Mouse (Mus musculus) hindbrain, postnatal 0 days (tissue): Measurements from ENCODE around the gene Kl. TPM values are rescaled to one million over a fixed set of nuclear protein-coding genes. Genes with fewer than 3 reads are reported as not detected.

Experiments
- ATAC-seq: fragments of 200-750 bp; cut with Nextera tagmentation; 2 replicates; pipeline ENCODE4 v1.8.0; 2017; ENCODE audit warnings: mild to moderate bottlenecking, moderate TSS enrichment, moderate library complexity
- DNase-seq: peaks from one replicate; pipeline ENCODE4 v3.0.0-alpha.2; 2015; ENCODE audit warnings: low spot score
- H3K27ac ChIP-seq: fragments of 300-500 bp; sonication (generic); 2 replicates; pipeline ENCODE4 v1.5.1; 2014; ENCODE audit warnings: mild to moderate bottlenecking
- H3K27me3 ChIP-seq: fragments of 300-500 bp; sonication (generic); 2 replicates; pipeline ENCODE4 v1.6.1; 2014; ENCODE audit warnings: low read length, mixed read lengths; ENCODE audit not compliant: insufficient read depth
- H3K36me3 ChIP-seq: fragments of 300-500 bp; sonication (generic); 2 replicates; pipeline ENCODE4 v1.6.1; 2014; ENCODE audit warnings: low read length, mixed read lengths; ENCODE audit not compliant: insufficient read depth
- H3K4me1 ChIP-seq: fragments of 300-500 bp; sonication (generic); 2 replicates; pipeline ENCODE4 v1.6.1; 2014; ENCODE audit warnings: antibody characterized with exemption, low read length, mixed read lengths; ENCODE audit not compliant: insufficient read depth
- H3K4me2 ChIP-seq: fragments of 300-500 bp; sonication (generic); 2 replicates; pipeline ENCODE4 v1.6.1; 2014; ENCODE audit warnings: low read depth, mild to moderate bottlenecking, low read length, moderate library complexity, mixed read lengths
- H3K4me3 ChIP-seq: fragments of 300-500 bp; sonication (generic); 2 replicates; pipeline ENCODE4 v1.5.1; 2014; ENCODE audit warnings: low read length
- H3K9ac ChIP-seq: fragments of 300-500 bp; sonication (generic); replicated peaks from 2 replicates; pipeline ENCODE4 v1.6.1; 2014; ENCODE audit warnings: mild to moderate bottlenecking, low read length, moderate library complexity, mixed read lengths
- H3K9me3 ChIP-seq: fragments of 300-500 bp; sonication (generic); 2 replicates; pipeline ENCODE4 v1.6.1; 2016; ENCODE audit warnings: low read length, mixed read lengths
- CTCF ChIP-seq: IDR thresholded peaks from 2 replicates; pipeline ENCODE4 v1.5.1; 2016; ENCODE audit warnings: antibody characterized with exemption, control low read depth, low read depth
- WGBS: fragments of 180-500 bp; shearing (Covaris S2); extraction: QIAGEN DNeasy Blood & Tissue Kit; methylation state at CpG from one replicate; pipeline ENCODE4 v1.1.7; 2014; 5-methylcytosine and 5-hydroxymethylcytosine counted together
- polyA plus RNA-seq: library from polyadenylated mRNA; unstranded; fragments of >200 nt; fragmentation: Nextera tagmentation; extraction: Ambion mirVana; gene quantifications from 2 replicates; pipeline ENCODE4 v1.2.1, GENCODE M21; 2015
- total RNA-seq: library from RNA; depleted of rRNA; stranded (reverse); fragments of >200 nt; gene quantifications from 2 replicates; pipeline ENCODE4 v1.2.3, GENCODE M21; 2014; rRNA removed

The Kl gene
- 3.7 and 4.6 TPM in 2 replicates for total RNA-seq
- 1.1 and 1.3 TPM in 2 replicates for polyA plus RNA-seq

DNA sequence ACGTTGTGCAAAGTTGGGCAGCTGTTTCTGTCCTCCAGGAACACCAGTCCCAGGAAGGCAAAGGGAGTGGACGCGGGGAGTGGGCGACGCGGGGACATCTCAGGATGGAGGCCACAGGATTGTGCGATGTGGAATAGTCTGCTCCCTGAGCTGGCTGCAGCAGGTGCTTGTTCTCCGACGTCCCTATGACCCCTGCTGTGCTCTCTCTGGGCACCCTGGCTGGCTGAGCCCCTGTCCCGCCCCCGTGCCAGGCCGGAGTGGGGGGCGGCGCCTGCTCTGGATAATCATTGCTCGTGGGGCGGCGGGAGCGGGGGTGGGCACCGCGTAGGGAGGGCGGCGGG lies at the start of gene Kl:
Gene Kl (plus strand): TSS at position 280 of the 341 bp plus-strand sequence.
- no peak for TF ChIP-seq CTCF
- H3K27me3 ChIP-seq = peaks cover 4% of the 10 kb centered on the region; the same call in 1 of the 2 replicates
- H3K4me3 ChIP-seq = peak within 1 kb of the TSS; percentile 45
- no peaks in the 10 kb centered on the region for H3K4me1 ChIP-seq
- H3K9me3 ChIP-seq = no peaks in the 10 kb centered on the region
- peak within 1 kb of the TSS; percentile 44 for H3K9ac ChIP-seq
- H3K27ac ChIP-seq = no peak within 1 kb of the TSS
- 5% methylated on average over 9 of the region's 22 CpGs for WGBS
- no peaks in the 10 kb centered on the region for H3K36me3 ChIP-seq
- DNase-seq = no peak
- H3K4me2 ChIP-seq = peak within 1 kb of the TSS; percentile 65
- no peak for ATAC-seq

- ATAC-seq = peak; percentile 97
- Histone ChIP-seq H3K36me3 (no peaks in the 10 kb centered on the region), H3K4me1 (peaks cover 15% of the 10 kb centered on the region), H3K4me3 (no peak overlapping the region), H3K9ac (peak overlapping the region; percentile 24; the same call in 1 of the 2 replicates), H3K4me2 (peak overlapping the region; percentile 35), H3K27me3 (no peaks in the 10 kb centered on the region), H3K27ac (peak overlapping the region; percentile 88), H3K9me3 (no peaks in the 10 kb centered on the region)
- no peak for TF ChIP-seq CTCF
- DNase-seq = peak; percentile 92
- 9% methylated on average over 9 of the region's 9 CpGs for WGBS
These were observed 46.1 kb upstream of the Kl start for GRCm38 (mm10) chr5:150906053-150907040.

GRCm38 (mm10) chr5:150912156-150912555 lies 40.3 kb upstream of the Kl start:
- Histone ChIP-seq H3K9ac (no peak overlapping the region), H3K27me3 (no peaks in the 10 kb centered on the region), H3K27ac (no peak overlapping the region), H3K36me3 (no peaks in the 10 kb centered on the region), H3K9me3 (no peaks in the 10 kb centered on the region), H3K4me3 (no peak overlapping the region), H3K4me2 (no peak overlapping the region), H3K4me1 (no peaks in the 10 kb centered on the region)
- no peak for TF ChIP-seq CTCF
- no peak for DNase-seq
- no peak for ATAC-seq
- 42% methylated on average over 2 of the region's 2 CpGs for WGBS

DNA sequence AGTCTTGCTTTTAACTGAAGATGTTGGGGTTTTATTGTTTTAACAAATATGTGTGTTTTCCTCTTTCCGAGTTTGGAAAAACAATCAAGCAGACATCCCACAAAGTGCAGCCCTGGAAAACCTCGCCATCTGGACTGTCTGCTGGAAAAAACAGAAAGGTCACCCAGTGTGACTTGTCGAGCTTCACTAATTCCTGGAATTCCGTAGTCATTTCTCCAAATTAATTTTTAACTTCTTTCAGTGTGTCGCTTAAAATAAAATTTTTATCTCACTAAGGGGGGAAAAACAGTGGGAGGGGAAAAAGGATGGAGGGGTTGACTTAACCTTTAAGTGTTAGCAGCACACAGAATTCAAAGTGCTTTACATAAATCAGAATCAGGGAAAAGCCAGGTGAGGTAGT lies 39.8 kb upstream of the Kl start:
- ATAC-seq (no peak), DNase-seq (no peak)
- WGBS = 31% methylated on average over 5 of the region's 5 CpGs
- Histone ChIP-seq H3K9me3 (no peaks in the 10 kb centered on the region), H3K27me3 (no peaks in the 10 kb centered on the region), H3K36me3 (no peaks in the 10 kb centered on the region), H3K4me3 (no peak overlapping the region), H3K4me2 (no peak overlapping the region), H3K9ac (no peak overlapping the region), H3K4me1 (no peaks in the 10 kb centered on the region), H3K27ac (no peak overlapping the region)
- TF ChIP-seq CTCF = no peak

DNA sequence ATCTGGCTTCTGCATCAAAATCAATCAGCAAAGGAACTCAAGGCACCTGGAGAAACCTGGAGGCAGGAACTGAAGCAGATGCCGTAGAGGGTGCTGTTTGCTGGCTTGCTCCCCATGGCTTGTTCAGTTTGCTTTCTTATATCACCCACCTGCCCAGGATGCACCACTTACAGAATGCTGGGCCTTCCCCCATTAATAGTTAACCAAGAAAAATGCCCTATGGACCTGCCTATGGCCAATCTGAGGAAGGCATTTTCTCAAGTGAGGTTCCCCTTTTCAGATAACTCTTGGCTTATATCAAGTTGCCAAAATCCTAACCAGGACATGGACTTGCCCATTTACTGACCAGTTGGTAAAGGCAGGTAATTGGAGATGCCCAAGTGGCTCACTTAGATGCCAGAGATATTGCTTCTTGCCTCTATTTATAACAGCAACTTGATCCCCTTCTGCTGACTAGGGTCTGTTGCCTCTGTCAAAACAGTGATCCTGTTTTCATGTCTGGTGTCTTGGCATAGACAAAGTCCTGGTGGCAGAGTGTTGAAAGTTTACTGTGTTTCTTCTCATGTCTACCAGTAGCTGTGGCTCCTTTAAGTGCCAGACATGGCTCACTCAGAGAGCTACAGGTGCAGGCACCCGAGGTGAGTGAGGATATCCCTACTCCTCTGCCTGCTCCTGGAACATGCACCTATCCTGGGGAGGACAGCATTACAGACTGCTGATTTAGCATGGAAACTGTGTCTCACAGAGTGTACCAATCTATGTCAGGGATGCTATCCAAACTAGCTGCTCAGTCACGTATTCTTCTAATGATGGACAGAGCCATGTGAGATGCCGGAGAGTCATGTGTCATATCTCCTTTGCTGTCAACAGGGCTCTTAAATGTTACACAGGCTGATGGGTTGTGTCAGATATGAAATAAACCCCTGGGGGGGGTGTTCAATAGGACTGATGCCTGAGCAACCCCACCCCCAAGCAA lies 37.0 kb upstream of the Kl start:
- H3K4me2 ChIP-seq = no peak overlapping the region
- H3K9me3 ChIP-seq = no peaks in the 10 kb centered on the region
- no peaks in the 10 kb centered on the region for H3K4me1 ChIP-seq
- no peak for TF ChIP-seq CTCF
- ATAC-seq = no peak
- no peaks in the 10 kb centered on the region for H3K27me3 ChIP-seq
- no peak overlapping the region for H3K27ac ChIP-seq
- H3K36me3 ChIP-seq = no peaks in the 10 kb centered on the region
- WGBS = 86% methylated on average over 4 of the region's 4 CpGs
- H3K9ac ChIP-seq = no peak overlapping the region
- DNase-seq = no peak
- no peak overlapping the region for H3K4me3 ChIP-seq

DNA sequence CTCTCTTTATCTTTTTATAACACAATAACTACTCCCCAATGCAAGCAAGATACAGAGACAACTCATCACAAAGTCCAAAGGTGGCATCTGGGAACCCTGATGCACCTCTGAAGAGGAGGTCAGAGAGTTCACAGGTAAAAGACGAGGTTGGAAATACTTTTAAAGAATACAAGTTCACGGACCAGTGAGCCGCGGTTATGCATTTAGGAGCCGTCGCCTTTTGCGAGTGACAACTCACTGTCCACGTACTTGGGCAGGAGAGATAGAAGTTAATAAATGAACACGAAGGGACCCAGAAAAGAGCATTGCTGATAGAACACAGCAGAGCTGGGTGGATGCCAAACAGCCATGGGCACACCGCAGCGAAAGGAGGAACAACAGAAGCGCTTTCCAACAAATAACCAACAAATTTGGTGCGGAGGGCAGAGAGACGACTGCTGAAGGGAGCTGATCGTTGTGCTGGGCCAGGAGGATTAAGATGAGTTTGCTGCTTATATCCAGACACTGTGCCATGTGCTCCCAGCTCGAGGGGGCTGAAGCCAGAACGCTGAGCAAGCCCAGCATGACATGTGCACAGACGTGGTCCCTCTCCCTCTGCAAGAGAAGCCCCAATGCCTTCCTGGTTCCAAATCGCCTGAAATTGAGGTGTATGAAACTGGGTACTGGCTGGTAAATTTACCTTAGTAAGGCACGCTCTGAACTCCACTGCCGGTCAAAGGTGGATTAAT lies 35.1 kb upstream of the Kl start:
- no peaks in the 10 kb centered on the region for H3K4me1 ChIP-seq
- no peaks in the 10 kb centered on the region for H3K36me3 ChIP-seq
- no peaks in the 10 kb centered on the region for H3K27me3 ChIP-seq
- 60% methylated on average over 21 of the region's 21 CpGs for WGBS
- H3K9ac ChIP-seq = no peak overlapping the region
- ATAC-seq = no peak
- H3K4me3 ChIP-seq = no peak overlapping the region
- peak; percentile 35 for DNase-seq
- H3K27ac ChIP-seq = no peak overlapping the region
- no peak for TF ChIP-seq CTCF
- no peaks in the 10 kb centered on the region for H3K9me3 ChIP-seq
- H3K4me2 ChIP-seq = no peak overlapping the region
